Mouse (Mus musculus) spleen, postnatal 36 days (tissue): Measurements from ENCODE around the gene Pde2a.

ENCODE experiments used
- DNase-seq, 2 experiments: peaks; one replicate each; pipeline ENCODE4 v3.0.0; 2022; ENCODE audit warnings: low spot score in 2 of 2, mixed read lengths in 1 of 2

Pde2a gene

DNA sequence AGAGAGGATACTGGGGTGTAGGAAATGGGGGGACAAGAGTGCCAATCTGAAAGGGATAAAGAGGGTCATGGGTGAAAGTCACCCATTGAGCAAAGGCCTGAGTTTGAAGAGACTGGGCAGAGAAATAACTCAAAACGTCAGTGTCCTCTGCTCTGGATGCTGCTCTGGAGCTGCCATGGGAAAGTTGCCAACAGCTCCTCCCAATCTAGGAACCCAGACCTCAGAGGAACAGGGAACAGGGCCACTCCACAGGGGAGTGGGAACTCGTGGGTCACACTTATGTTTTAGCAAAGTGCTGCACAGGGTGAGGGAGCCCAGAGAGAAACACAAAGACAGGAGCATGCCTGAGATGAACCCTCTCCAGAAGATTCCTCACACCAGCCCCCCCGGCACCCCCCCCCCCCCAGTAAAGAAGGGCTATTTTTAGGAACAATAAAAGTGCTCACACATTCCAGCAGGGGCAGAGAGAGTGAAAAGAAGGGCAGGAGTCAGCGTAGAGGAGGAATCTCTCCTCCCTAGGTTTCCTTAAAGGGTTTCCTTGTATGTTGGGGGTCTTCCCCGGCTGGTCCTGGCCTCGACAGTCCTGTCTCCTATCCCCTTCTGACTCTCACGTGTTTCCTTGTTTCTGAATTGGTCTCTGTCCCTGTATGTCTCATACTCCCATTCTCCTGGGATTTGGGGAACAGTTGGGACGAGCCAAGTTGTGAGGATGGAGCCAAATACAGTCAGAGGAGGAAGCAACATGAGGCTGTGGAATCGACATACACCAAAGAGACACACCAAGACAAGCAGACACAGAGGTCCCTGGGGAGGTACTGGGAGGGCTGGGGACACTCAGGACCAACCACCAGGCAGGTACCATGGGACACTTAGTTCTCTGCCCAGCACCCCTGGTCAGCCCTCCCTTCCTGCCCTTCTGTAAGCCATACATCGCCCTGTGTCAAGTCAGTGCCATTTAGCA is 51.4 kb downstream of the Pde2a start:
- DNase-seq, result no peak

DNA sequence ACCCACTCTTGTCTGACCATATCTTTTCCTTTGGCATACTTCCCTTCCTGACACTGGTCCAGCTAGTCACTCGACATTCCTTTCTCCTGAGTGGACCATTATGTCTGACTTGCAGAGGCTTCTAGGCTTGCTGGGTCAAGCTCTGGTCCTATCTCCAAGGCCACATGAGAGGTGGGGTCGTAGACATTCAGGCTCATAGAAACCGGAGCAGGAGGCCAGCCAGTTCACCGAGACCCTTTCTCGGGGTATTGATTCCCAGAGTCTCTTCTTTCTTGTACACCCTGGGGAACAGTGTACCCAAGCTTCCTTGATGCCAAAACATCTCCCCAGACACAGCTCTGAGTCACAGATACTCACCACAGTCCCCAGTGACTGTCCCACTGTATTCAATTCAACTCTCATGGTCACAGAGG is 52.9 kb downstream of the Pde2a start:
- DNase-seq, result no peak

DNA sequence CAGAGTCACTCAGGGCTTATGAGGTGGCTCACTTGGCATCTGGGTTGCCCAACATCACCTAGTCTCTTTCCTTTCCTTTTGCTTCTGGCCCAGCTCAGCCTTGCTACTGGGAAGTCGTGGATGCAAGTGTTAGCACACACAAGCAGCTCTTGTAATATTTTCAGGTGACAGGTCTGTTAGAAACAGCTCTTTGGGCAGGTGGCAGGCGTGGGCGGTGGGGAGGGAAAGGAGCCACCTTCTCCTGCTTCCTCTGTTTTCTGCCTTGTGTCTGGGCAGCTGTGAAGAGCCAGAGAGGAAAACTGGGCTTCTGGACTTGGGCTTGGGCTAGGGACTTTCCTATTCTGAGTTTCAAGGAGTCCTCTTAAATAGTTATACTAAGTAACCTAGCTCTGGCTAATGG is 54.5 kb downstream of the Pde2a start:
- no peak for DNase-seq

DNA sequence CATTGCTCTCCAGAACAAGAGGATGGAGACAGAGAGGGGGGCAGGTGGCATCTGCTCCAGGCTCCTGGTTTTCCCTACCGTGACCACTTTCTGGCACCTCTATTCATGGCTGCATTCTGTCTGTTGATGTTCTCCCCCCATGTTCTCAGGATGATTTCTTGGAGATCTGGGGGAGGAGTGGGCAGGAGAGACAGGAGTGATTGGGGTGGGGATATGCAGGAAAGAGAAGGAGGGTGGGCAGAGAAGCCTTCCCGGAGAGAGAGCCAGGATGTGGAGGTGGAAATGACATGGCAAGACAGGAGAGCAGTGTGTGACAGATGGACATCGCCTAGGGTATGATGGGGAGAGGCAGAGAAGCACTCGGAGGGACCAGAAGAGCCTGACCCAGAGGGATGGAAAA is 55.0 kb downstream of the Pde2a start:
- DNase-seq, result no peak

DNA sequence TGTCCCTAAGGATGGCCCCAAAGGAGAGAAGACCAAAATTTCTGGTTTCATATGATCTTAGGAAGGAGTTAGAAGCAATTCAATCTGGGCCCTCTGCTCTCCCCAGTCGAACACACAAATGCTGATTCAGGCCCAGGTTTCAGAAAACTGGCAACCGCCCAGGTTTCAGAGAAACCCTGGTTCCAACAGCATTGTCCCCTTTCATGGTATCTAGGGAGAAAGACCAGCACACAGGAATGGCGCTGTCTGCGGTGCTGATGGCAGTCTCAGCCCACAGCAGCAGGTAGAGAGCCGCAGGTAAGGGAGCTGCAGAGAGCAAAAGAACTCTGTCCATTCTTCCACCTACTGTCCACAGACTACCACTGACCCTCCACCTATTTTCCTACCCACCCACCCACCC is 55.7 kb downstream of the Pde2a start:
- no peak for DNase-seq

DNA sequence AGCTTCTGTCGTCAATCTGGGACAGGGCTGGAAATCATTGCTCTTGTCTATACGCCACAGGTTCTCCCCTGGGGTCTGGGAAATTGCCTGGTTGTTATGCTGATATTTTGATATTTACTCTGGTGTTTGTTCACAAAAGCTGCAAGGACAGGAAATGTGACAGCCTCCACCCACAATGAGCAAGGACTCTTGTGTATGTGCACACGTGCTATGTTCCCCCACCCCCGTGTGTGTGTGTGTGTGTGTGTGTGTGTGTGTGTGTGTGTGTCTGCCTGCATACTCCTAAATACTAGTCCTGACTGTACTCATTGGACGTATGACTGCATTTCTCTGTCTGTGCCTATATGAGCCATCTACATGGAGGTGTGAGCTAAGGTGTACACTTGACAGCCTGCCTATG is 56.6 kb downstream of the Pde2a start:
- DNase-seq, result no peak

DNA sequence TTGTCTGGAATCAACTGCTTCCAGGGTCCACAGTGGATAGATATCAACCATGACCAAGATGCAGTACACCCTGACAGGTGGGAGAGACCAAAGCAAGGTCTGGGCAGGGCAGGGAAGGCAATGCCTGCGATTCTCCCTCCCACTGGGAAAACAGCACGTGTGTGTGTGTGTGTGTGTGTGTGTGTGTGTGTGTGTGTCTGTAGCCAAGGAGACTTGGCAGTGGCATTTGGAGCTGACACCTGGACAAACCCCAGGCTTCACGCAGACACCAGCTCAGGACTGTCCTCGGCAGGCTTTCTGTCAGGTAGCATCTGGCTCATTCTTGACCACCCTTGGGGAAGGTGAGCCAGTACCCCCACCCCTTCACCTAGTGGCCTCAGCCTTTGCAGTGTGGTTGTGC is 58.4 kb downstream of the Pde2a start:
- DNase-seq, result no peak

DNA sequence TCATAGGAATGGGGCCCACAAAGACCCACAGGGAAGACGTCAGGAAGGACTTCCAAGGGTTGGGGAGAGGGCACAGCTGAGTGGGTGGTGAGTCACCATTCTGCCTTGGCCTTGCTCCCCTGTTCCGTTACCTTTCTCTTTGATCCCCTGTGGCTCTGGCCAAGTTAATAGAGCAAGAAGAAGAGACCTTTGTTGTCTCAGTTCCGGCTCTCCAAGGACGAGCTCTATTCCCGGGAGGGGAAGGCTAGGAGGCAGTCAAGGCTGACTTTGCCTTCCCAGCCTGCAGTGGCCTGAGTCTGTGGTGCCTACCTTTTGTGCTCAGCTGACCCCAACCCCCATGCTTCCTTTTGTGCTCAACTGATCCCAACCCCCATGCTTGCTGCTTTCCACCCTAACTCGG is 59.2 kb downstream of the Pde2a start:
- no peak for DNase-seq

DNA sequence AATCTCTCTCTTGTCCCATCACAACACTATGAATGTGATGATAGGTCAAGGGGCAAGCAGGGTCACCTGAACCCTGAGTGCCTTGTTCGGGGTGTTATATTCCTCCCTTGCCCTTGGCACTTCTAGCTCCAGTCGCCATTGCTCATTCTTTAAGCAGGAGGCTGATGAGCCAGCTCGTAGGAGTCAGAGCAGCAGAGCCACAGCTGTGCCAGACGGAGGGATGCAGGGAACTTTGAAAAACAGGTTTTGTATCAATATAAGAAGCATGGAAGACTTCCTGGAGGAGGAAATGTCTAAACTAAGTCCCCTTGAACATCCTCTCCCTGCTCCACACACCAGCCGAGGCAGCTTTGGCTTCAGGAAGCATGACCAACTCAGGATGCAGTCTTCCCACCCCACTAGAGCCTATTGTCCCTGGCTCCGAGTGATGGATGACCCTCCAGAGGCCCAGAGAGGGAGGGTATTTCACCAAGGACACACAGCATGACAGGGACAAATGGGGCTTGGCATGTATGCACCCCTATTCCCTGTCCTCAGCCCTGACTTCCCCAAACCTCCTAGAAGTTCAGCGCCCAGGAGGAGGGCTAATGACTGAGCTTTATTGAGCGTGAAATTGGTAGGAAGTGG is 60.5 kb downstream of the Pde2a start:
- no peak for DNase-seq

DNA sequence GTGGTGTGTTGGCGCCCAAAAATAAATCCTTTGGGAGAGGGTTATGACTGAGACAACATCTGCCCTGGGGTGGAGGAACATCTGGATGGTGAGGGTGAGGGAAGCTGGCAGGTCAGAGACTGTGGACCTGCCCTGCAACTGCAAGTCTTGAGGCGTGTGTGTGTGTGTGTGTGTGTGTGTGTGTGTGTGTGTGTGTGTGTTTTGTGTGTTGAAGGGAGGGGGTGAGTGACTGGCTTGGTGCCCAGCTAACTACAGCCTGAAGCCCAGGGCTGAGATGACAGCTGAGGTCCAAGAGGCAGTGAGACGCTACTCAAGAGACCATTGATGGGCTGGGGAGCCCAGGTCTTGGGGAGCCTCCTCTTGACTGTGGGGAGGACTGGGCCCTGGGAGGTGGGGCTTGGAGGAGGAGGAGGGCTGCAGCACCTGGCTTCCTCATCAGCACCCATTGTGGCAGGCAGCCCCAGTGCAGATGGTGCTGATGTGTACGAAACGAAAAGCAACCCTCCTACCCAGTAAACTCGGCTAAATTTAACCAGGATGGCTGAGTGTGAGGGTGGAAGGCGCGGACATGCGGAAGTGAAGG is 61.1 kb downstream of the Pde2a start:
- DNase-seq, result peak; percentile 56 to 62

DNA sequence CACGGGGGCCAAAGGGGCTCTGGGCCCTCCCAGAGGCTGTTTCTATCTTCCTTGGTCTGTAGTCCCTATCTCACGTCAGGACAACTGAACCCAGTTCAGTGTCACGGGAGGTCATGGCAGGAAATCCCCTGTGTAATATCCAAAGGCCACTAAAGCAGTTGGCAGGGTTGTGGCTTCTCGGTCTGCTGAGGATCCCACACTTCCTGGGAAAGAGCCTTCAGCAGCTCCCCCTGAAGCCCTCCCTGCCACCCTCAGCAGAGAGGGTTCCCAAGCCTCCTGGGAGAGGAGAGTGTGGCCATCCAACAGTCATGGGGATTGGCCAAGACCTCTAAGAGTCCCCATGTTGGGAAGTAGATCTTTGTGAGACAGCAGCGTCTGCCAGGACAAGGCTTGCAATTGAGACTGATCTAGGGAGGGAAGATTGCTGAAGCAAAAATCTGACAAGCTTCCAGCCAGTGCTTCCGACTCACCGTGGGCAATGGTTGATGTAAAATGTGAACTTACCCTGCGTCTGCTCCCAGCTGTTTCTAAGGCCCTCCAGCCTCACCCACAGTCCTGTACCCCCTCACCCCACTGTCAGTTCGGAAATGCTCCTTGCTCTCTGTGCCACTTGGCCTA is 62.1 kb downstream of the Pde2a start:
- DNase-seq, result no peak

DNA sequence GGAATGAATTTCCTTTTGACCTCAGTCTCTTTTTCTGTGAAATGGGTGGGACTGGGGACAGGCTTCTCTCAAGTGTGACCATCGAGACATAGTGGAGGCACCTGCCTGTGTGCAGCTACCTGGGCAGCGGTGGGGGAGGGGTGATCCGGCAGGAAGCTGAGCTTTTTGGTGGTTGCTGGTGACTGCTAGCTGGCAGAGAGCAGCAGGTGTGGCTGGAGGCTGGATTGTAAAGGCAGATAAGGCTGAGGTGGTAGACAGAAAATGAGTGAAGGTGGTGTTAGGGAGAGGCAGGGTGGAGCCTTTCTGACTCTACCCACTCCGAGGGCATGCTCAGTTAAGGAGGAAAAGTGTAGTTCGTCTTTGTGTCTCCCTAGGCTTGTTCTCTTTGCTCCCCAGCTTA is 65.6 kb downstream of the Pde2a start:
- no peak for DNase-seq

DNA sequence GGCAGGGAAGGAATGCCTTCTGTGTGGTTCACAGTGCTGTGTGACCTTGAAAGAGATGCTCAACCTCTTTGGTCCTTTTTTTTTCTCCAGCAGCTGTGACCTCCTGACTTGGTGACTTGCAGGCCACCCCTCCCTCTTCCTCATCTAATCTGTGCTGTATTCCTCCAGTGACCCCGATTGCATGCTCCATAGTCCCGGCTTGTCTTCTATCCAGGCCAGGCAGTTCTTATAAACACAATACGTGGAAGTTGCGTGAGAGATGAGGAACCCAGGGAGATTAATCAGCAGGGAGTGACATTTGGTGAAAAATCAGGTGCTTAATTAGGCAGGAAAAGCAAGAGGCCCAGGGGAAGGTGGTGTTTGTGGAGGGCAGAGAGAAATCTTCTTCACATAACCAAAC is 69.5 kb downstream of the Pde2a start:
- DNase-seq, result no peak

DNA sequence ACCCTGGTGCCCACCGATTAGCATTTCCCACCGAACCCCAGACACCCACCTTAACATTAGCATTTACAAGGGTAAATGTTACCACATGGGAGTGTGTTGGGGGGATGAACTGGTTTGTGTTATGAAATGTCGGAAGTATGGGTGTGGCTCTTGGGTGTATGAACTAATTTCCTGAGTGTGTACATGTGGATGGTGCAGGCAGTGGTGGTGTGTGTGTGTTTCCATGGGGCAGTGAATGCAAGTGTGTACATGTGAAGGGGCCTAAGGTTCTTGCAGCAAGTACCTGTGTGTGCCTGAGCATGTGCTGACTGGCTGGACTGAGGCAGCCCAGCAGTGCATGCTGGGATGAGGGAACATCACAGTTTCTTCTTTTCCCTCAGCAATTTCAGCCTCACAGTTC is 76.9 kb downstream of the Pde2a start:
- no peak for DNase-seq

DNA sequence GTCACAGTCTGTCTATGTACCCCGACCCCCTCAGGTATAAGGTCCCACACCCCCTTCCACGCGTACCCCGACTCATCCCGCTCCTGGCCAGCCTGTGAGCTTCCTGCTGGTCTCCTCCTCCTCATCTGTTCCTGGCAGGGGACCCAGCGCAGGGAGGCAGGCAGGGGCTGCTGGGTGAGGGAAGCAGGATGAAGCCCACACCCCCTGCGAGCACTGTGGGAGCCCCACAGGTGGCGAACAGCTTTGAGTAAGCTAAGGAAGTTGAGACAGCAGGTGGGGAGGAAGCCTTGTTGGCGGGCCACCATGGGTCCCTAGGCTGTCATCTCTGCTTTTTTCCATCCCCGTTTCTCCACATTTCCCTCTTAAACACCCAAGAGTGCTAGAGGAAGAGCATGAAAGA is 77.8 kb downstream of the Pde2a start:
- DNase-seq, result peak; percentile 17 to 18

DNA sequence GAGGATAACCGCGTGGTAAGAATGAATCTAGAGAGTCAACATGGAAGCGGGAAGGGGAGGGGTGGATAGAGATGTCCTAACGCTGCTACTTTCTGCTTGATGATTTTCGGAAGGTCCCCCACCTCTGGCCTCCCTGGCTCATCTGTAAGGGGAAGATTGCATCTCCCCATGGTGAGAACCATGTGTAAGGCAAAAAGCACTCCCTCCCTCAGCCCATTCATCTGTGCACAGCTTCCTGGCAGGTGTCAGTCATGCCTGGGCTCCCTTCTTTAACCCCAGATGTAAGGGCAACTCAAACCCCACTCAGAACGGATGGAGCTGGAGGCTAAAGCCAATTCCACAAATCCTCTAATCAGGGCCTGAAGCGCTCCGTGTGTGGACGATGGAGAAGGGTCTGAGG is 78.2 kb downstream of the Pde2a start:
- peak; percentile 27 to 31 for DNase-seq

DNA sequence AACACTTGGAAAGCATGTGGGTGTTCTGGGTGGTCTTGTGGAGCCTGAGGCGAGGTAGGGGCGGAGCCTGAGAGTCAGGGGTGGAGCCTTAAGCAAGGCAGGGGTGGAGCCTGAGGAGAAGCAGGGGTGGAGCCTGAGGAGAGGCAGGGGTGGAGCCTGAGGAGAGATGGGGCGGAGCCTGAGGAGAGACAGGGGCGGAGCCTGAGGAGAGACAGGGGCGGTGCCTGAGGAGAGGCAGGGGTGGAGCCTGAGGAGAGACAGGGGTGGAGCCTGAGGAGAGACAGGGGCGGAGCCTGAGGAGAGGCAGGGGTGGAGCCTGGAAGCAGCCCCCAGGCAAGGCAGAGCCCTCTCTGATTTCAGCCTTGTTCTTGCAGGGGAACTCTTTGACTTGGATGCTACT is 79.7 kb downstream of the Pde2a start:
- no peak for DNase-seq

DNA sequence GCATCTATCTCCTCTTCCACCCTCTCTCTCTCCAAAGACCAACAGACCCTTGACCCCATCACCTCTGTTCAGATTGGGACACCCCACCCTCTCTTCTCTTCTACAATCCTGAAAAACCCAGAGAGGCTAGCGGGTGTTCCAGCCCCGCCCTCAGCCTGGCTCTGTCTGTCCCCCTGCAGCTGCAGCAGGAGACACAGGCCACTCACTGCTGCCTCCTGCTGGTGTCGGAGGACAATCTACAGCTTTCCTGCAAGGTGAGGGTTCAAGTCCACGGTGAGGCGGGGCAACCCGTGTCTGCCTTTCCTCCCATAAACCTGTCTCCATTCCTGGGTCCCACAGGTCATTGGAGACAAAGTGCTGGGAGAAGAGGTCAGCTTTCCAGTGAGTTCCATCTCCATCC is 80.2 kb downstream of the Pde2a start:
- peak; percentile 15 to 27 for DNase-seq

DNA sequence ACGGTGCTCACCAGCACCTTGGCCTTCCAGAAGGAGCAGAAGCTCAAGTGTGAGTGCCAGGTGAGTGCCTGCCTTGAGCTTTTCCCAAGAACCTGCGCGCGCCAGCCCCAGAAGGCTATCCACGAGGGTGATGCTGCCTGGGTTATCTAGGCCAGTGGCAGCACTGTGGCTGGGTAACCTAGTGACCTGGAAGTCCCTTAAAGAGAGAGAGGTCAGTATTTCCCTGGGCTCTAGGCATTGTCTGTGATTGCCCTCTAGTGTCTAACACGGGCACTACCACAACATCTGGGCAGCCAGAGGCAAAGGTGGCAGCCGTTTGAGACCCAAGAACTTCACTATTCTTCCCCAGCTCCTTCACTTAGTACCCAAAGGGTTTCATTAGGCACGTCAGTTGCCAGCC is 81.9 kb downstream of the Pde2a start:
- peak; percentile 68 to 70 for DNase-seq

DNA sequence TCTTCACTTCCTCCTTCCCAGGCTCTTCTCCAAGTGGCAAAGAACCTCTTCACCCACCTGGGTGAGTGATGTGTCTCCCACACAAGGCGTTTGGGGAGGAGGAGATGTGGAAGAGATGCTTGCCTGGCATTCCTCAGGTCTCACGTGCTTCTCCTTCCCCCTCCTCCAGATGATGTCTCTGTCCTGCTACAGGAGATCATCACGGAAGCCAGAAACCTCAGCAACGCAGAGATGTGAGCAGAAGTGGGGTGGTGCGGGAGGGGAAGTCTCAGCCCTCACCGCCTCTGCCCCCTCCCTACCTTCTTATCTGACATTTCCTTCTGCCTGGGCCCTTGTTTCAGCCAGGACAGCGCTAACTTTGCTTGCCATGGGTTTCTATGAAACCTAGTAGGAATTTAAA is 82.3 kb downstream of the Pde2a start:
- DNase-seq, result no peak

DNA sequence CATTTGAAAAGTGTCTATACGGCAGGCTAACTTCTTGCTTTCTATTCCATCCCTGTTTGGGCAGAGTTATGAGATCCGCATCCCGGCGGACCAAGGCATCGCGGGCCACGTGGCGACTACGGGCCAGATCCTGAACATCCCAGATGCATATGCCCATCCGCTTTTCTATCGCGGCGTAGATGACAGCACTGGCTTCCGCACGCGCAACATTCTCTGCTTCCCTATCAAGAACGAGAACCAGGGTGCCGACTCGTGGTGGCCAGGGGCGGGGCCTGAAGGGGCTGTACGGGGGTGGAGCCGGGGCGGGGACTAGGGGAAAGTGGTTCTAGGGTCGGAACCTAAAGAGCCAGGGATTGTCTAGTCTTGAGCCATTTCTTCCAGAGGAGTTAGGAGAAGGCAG is 83.0 kb downstream of the Pde2a start:
- peak in 1 of 2 experiments; percentile 36 for DNase-seq

DNA sequence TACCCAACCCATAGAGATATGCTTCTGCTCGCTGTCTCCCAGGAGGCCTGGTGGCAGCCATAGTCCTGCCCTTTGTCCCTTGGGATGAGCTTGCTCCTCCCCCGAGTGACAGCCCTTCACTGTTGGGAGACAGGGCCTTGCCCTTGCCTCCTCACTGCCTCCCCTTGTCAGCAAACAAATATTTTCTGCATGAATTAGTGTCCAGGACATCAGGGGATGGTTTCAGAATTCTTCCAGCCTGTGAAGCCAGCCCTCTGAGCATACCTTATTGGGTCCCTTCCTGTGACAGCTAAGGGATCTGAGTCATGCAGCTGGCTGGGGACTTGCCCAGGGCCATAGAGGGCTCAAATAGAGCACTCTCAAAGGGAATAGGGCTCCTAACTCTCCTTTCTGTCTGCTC is 87.7 kb downstream of the Pde2a start:
- no peak for DNase-seq

DNA sequence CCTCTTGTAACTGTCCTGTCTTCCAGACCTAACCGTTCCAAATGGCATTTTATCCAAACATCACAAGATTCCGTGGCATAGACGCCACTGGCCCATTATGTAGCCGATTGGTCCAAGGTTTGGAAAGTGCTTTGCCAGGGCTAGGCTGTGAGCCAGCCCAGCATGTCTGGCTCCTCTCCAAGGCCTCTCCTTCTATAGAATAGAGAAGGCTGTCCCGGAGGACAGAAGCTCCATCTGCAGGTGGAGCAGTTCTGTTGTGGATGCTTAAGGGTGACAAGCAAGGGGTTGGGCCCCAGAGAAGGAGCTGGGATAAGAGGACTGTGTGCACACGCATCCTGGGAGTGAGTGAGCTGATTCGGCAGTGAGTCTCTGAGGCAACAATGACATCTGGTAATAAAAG is 92.2 kb downstream of the Pde2a start:
- no peak for DNase-seq
